Mouse (Mus musculus) forebrain, embryonic 12.5 days (tissue): ENCODE measurements around the gene Slc36a3. TPM values are rescaled to one million over a fixed set of nuclear protein-coding genes. Genes with fewer than 3 reads are reported as not detected.

Experiments
- ATAC-seq: fragments of 200-750 bp; cut with Nextera tagmentation; 2 replicates; pipeline ENCODE4 v1.8.0; 2017; ENCODE audit warnings: moderate TSS enrichment; ENCODE audit not compliant: low FRiP score
- H3K27ac ChIP-seq: fragments of 300-500 bp; sonication (generic); 2 replicates; pipeline ENCODE4 v1.5.1; 2016; ENCODE audit warnings: mild to moderate bottlenecking
- H3K27me3 ChIP-seq: fragments of 300-500 bp; sonication (generic); 2 replicates; pipeline ENCODE4 v1.6.1; 2016; ENCODE audit warnings: mild to moderate bottlenecking
- H3K36me3 ChIP-seq: fragments of 300-500 bp; sonication (generic); replicated peaks from 2 replicates; pipeline ENCODE4 v1.6.1; 2016; ENCODE audit warnings: mild to moderate bottlenecking
- H3K4me1 ChIP-seq: fragments of 300-500 bp; sonication (generic); 2 replicates; pipeline ENCODE4 v1.6.1; 2016
- H3K4me2 ChIP-seq: fragments of 300-500 bp; sonication (generic); 2 replicates; pipeline ENCODE4 v1.6.1; 2016; ENCODE audit warnings: mild to moderate bottlenecking, moderate library complexity
- H3K4me3 ChIP-seq: fragments of 300-500 bp; sonication (generic); replicated peaks from 2 replicates; pipeline ENCODE4 v1.5.1; 2016; ENCODE audit warnings: mild to moderate bottlenecking
- H3K9ac ChIP-seq: fragments of 300-500 bp; sonication (generic); 2 replicates; pipeline ENCODE4 v1.6.1; 2016; ENCODE audit warnings: mild to moderate bottlenecking
- H3K9me3 ChIP-seq: fragments of 300-500 bp; sonication (generic); 2 replicates; pipeline ENCODE4 v1.6.1; 2016
- WGBS: fragments of 180-500 bp; shearing (Covaris S2); methylation state at CpG from one replicate; pipeline ENCODE4 v1.1.7; 2016; 5-methylcytosine and 5-hydroxymethylcytosine counted together
- polyA plus RNA-seq: library from polyadenylated mRNA; unstranded; fragments of >200 nt; fragmentation: Nextera tagmentation; extraction: Ambion mirVana; gene quantifications from 2 replicates; pipeline ENCODE4 v1.2.1, GENCODE M21; 2016

The Slc36a3 gene
- polyA plus RNA-seq, 1 experiment from 2014 or later: not detected

GRCm38 (mm10) chr11:55168504-55168903 is 17.0 kb upstream of the Slc36a3 start:
- Histone ChIP-seq H3K4me2 (no peak overlapping the region), H3K4me3 (no peak overlapping the region), H3K27ac (no peak overlapping the region), H3K9ac (no peak overlapping the region), H3K36me3 (no peaks in the 10 kb centered on the region), H3K4me1 (no peaks in the 10 kb centered on the region), H3K27me3 (no peaks in the 10 kb centered on the region), H3K9me3 (no peaks in the 10 kb centered on the region)
- WGBS: 86% methylated on average over 4 of the region's 4 CpGs
- no peak for ATAC-seq

GRCm38 (mm10) chr11:55165748-55166147 is 14.2 kb upstream of the Slc36a3 start:
- 87% methylated on average over 7 of the region's 7 CpGs for WGBS
- Histone ChIP-seq H3K36me3 (no peaks in the 10 kb centered on the region), H3K4me1 (no peaks in the 10 kb centered on the region), H3K27ac (no peak overlapping the region), H3K4me2 (no peak overlapping the region), H3K27me3 (no peaks in the 10 kb centered on the region), H3K4me3 (no peak overlapping the region), H3K9me3 (no peaks in the 10 kb centered on the region), H3K9ac (no peak overlapping the region)
- ATAC-seq: no peak

GRCm38 (mm10) chr11:55164723-55165122 is 13.2 kb upstream of the Slc36a3 start:
- no peaks in the 10 kb centered on the region for H3K36me3 ChIP-seq
- H3K9me3 ChIP-seq: no peaks in the 10 kb centered on the region
- no peaks in the 10 kb centered on the region for H3K27me3 ChIP-seq
- no peak overlapping the region for H3K27ac ChIP-seq
- WGBS: 44% methylated on average over 3 of the region's 3 CpGs
- H3K4me1 ChIP-seq: no peaks in the 10 kb centered on the region
- H3K4me3 ChIP-seq: no peak overlapping the region
- no peak overlapping the region for H3K9ac ChIP-seq
- no peak for ATAC-seq
- H3K4me2 ChIP-seq: no peak overlapping the region

GRCm38 (mm10) chr11:55162670-55163069 is 11.2 kb upstream of the Slc36a3 start:
- Histone ChIP-seq H3K36me3 (no peaks in the 10 kb centered on the region), H3K4me2 (no peak overlapping the region), H3K27me3 (no peaks in the 10 kb centered on the region), H3K9me3 (no peaks in the 10 kb centered on the region), H3K4me1 (no peaks in the 10 kb centered on the region), H3K9ac (no peak overlapping the region), H3K4me3 (no peak overlapping the region), H3K27ac (no peak overlapping the region)
- WGBS: 51% methylated on average over 9 of the region's 9 CpGs
- no peak for ATAC-seq

- H3K9me3 ChIP-seq: no peaks in the 10 kb centered on the region
- no peaks in the 10 kb centered on the region for H3K4me1 ChIP-seq
- H3K4me2 ChIP-seq: no peak overlapping the region
- no peak overlapping the region for H3K27ac ChIP-seq
- 53% methylated on average over 13 of the region's 13 CpGs for WGBS
- no peak for ATAC-seq
- no peak overlapping the region for H3K4me3 ChIP-seq
- no peak overlapping the region for H3K9ac ChIP-seq
- no peaks in the 10 kb centered on the region for H3K36me3 ChIP-seq
- H3K27me3 ChIP-seq: no peaks in the 10 kb centered on the region
Observed at GRCm38 (mm10) chr11:55158785-55159359, 7.4 kb upstream of the Slc36a3 start.

- no peaks in the 10 kb centered on the region for H3K27me3 ChIP-seq
- no peaks in the 10 kb centered on the region for H3K4me1 ChIP-seq
- H3K4me2 ChIP-seq: no peak overlapping the region
- H3K9me3 ChIP-seq: no peaks in the 10 kb centered on the region
- H3K9ac ChIP-seq: no peak overlapping the region
- no peak overlapping the region for H3K4me3 ChIP-seq
- 85% methylated on average over 6 of the region's 6 CpGs for WGBS
- no peak for ATAC-seq
- no peaks in the 10 kb centered on the region for H3K36me3 ChIP-seq
- H3K27ac ChIP-seq: no peak overlapping the region
Observed at GRCm38 (mm10) chr11:55155070-55155421, 3.5 kb upstream of the Slc36a3 start.

GRCm38 (mm10) chr11:55154398-55155069 is 3.0 kb upstream of the Slc36a3 start:
- Histone ChIP-seq H3K4me3 (no peak overlapping the region), H3K4me2 (no peak overlapping the region), H3K27ac (no peak overlapping the region), H3K27me3 (no peaks in the 10 kb centered on the region), H3K9me3 (no peaks in the 10 kb centered on the region), H3K36me3 (no peaks in the 10 kb centered on the region), H3K4me1 (no peaks in the 10 kb centered on the region), H3K9ac (no peak overlapping the region)
- no peak for ATAC-seq
- WGBS: 71% methylated on average over 3 of the region's 3 CpGs

- no peaks in the 10 kb centered on the region for H3K36me3 ChIP-seq
- 0 out of 2 replicates have a peak, but pooled peaks cover 4% of the 10 kb centered on the region for H3K27me3 ChIP-seq
- no peak overlapping the region for H3K27ac ChIP-seq
- WGBS: 87% methylated on average over 4 of the region's 4 CpGs
- no peak overlapping the region for H3K9ac ChIP-seq
- ATAC-seq: no peak
- no peaks in the 10 kb centered on the region for H3K4me1 ChIP-seq
- no peak overlapping the region for H3K4me3 ChIP-seq
- no peaks in the 10 kb centered on the region for H3K9me3 ChIP-seq
- H3K4me2 ChIP-seq: no peak overlapping the region
Observed at GRCm38 (mm10) chr11:55148461-55148860, 3.0 kb downstream of the Slc36a3 start.

- WGBS: 60% methylated on average over 6 of the region's 6 CpGs
- Histone ChIP-seq H3K27me3 (0 out of 2 replicates have a peak, but pooled peaks cover 4% of the 10 kb centered on the region), H3K4me1 (no peaks in the 10 kb centered on the region), H3K4me2 (no peak overlapping the region), H3K36me3 (no peaks in the 10 kb centered on the region), H3K9ac (no peak overlapping the region), H3K9me3 (no peaks in the 10 kb centered on the region), H3K27ac (no peak overlapping the region), H3K4me3 (no peak overlapping the region)
- ATAC-seq: no peak
Observed at GRCm38 (mm10) chr11:55147423-55147822, 4.1 kb downstream of the Slc36a3 start.

GRCm38 (mm10) chr11:55146855-55147254 is 4.7 kb downstream of the Slc36a3 start:
- Histone ChIP-seq H3K4me1 (no peaks in the 10 kb centered on the region), H3K36me3 (no peaks in the 10 kb centered on the region), H3K27ac (no peak overlapping the region), H3K27me3 (0 out of 2 replicates have a peak, but pooled peaks cover 4% of the 10 kb centered on the region), H3K9ac (no peak overlapping the region), H3K4me2 (no peak overlapping the region), H3K9me3 (no peaks in the 10 kb centered on the region), H3K4me3 (no peak overlapping the region)
- 47% methylated on average over 1 of the region's 1 CpGs for WGBS
- ATAC-seq: no peak

- no peak overlapping the region for H3K9ac ChIP-seq
- no peaks in the 10 kb centered on the region for H3K36me3 ChIP-seq
- no peaks in the 10 kb centered on the region for H3K9me3 ChIP-seq
- ATAC-seq: no peak
- H3K4me2 ChIP-seq: no peak overlapping the region
- 0 out of 2 replicates have a peak, but pooled peaks cover 4% of the 10 kb centered on the region for H3K27me3 ChIP-seq
- no peak overlapping the region for H3K27ac ChIP-seq
- 69% methylated on average over 5 of the region's 5 CpGs for WGBS
- no peaks in the 10 kb centered on the region for H3K4me1 ChIP-seq
- H3K4me3 ChIP-seq: no peak overlapping the region
Observed at GRCm38 (mm10) chr11:55144011-55144410, 7.5 kb downstream of the Slc36a3 start.

- H3K4me1 ChIP-seq: no peaks in the 10 kb centered on the region
- no peak overlapping the region for H3K4me3 ChIP-seq
- H3K9me3 ChIP-seq: no peaks in the 10 kb centered on the region
- H3K36me3 ChIP-seq: no peaks in the 10 kb centered on the region
- H3K9ac ChIP-seq: no peak overlapping the region
- H3K27ac ChIP-seq: no peak overlapping the region
- WGBS: 77% methylated on average over 4 of the region's 4 CpGs
- ATAC-seq: no peak
- no peaks in the 10 kb centered on the region for H3K27me3 ChIP-seq
- H3K4me2 ChIP-seq: no peak overlapping the region
Observed at GRCm38 (mm10) chr11:55141502-55141901, 10.0 kb downstream of the Slc36a3 start.

- H3K4me3 ChIP-seq: no peak overlapping the region
- no peaks in the 10 kb centered on the region for H3K4me1 ChIP-seq
- H3K9ac ChIP-seq: no peak overlapping the region
- no peaks in the 10 kb centered on the region for H3K9me3 ChIP-seq
- ATAC-seq: no peak
- no peaks in the 10 kb centered on the region for H3K36me3 ChIP-seq
- no peaks in the 10 kb centered on the region for H3K27me3 ChIP-seq
- H3K27ac ChIP-seq: no peak overlapping the region
- H3K4me2 ChIP-seq: no peak overlapping the region
Observed at GRCm38 (mm10) chr11:55137646-55138045, 13.9 kb downstream of the Slc36a3 start.
